Mouse (Mus musculus) CD8-positive naive resting alpha-beta T cell, adult 2 months (primary cell): ENCODE measurements around the gene Lrpap1.

Experiments used
- DNase-seq, 2 experiments: peaks; one replicate each; pipeline ENCODE4 v3.0.0; 2022; ENCODE audit warnings: low read depth in 2 of 2, low spot score in 2 of 2

Gene Lrpap1

GRCm38 (mm10) chr5:35058216-35058615, 47.4 kb downstream of the Lrpap1 start:
- DNase-seq = no peak

- no peak for DNase-seq
Measured at GRCm38 (mm10) chr5:35057582-35057981, 48.0 kb downstream of the Lrpap1 start.

GRCm38 (mm10) chr5:35056604-35057432, 48.7 kb downstream of the Lrpap1 start, which contains the start of gene Dok7:
TSS of gene Dok7 (plus strand) at chr5:35056766.
- peak in 1 of 2 experiments; percentile 2 for DNase-seq

GRCm38 (mm10) chr5:35055076-35055475, 50.5 kb downstream of the Lrpap1 start:
- DNase-seq = no peak

- DNase-seq = no peak
Measured at GRCm38 (mm10) chr5:35054628-35055027, 50.9 kb downstream of the Lrpap1 start.

GRCm38 (mm10) chr5:35050541-35050940, 55.0 kb downstream of the Lrpap1 start:
- no peak for DNase-seq

GRCm38 (mm10) chr5:35043110-35043451, 62.5 kb downstream of the Lrpap1 start:
- peak; percentile 60 to 68 for DNase-seq

- peak in 1 of 2 experiments; percentile 16 for DNase-seq
Measured at GRCm38 (mm10) chr5:35042431-35043109, 63.0 kb downstream of the Lrpap1 start.
